Mouse (Mus musculus) cerebellum, postnatal 10 days (tissue): ENCODE data around the gene F2r.

Source experiments
- DNase-seq, 2 experiments: peaks; one replicate each; pipeline ENCODE4 v3.0.0; 2021; ENCODE audit warnings: mixed read lengths in 2 of 2

The F2r gene

GRCm38 (mm10) chr13:95618309-95618712 is at the start of gene F2r:
TSS of gene F2r (minus strand) at chr13:95618487.
- peak; percentile 86 to 87 for DNase-seq

GRCm38 (mm10) chr13:95667260-95667659 is 49.0 kb upstream of the F2r start:
- DNase-seq = peak; percentile 35 to 50

- peak in 1 of 2 experiments; percentile 14 for DNase-seq
Observed at GRCm38 (mm10) chr13:95665644-95666356, 47.5 kb upstream of the F2r start.

GRCm38 (mm10) chr13:95663834-95664233 is 45.5 kb upstream of the F2r start:
- DNase-seq = no peak

GRCm38 (mm10) chr13:95659432-95659831 is 41.1 kb upstream of the F2r start:
- DNase-seq = no peak

GRCm38 (mm10) chr13:95657171-95657570 is 38.9 kb upstream of the F2r start:
- no peak for DNase-seq

- no peak for DNase-seq
Observed at GRCm38 (mm10) chr13:95655284-95655683, 37.0 kb upstream of the F2r start.

- DNase-seq = no peak
Observed at GRCm38 (mm10) chr13:95653696-95654095, 35.4 kb upstream of the F2r start.

GRCm38 (mm10) chr13:95651870-95652668 is 33.8 kb upstream of the F2r start:
- DNase-seq = no peak

GRCm38 (mm10) chr13:95649941-95650340 is 31.7 kb upstream of the F2r start:
- peak; percentile 60 to 73 for DNase-seq

GRCm38 (mm10) chr13:95647248-95647647 is 29.0 kb upstream of the F2r start:
- DNase-seq = no peak

GRCm38 (mm10) chr13:95646687-95647111 is 28.4 kb upstream of the F2r start:
- no peak for DNase-seq

GRCm38 (mm10) chr13:95643740-95644139 is 25.5 kb upstream of the F2r start:
- no peak for DNase-seq

GRCm38 (mm10) chr13:95641061-95641986 is 23.0 kb upstream of the F2r start:
- peak in 1 of 2 experiments; percentile 4 for DNase-seq

GRCm38 (mm10) chr13:95640408-95640807 is 22.1 kb upstream of the F2r start:
- DNase-seq = peak; percentile 47 to 51

GRCm38 (mm10) chr13:95639336-95640116 is 21.2 kb upstream of the F2r start:
- DNase-seq = peak; percentile 65 to 70

GRCm38 (mm10) chr13:95638894-95639293 is 20.6 kb upstream of the F2r start:
- peak; percentile 20 to 40 for DNase-seq

- DNase-seq = no peak
Observed at GRCm38 (mm10) chr13:95637737-95638136, 19.4 kb upstream of the F2r start.

GRCm38 (mm10) chr13:95635301-95635700 is 17.0 kb upstream of the F2r start:
- no peak for DNase-seq

- no peak for DNase-seq
Observed at GRCm38 (mm10) chr13:95634451-95634850, 16.2 kb upstream of the F2r start.

GRCm38 (mm10) chr13:95633384-95633783 is 15.1 kb upstream of the F2r start:
- no peak for DNase-seq

GRCm38 (mm10) chr13:95632144-95632543 is 13.9 kb upstream of the F2r start:
- DNase-seq = no peak
